Mouse (Mus musculus) embryo, embryonic 10.5 days (tissue): ENCODE data around the gene Gli1.
"Not testable (repeated sequence)": the region's sequence is repeated elsewhere in the genome, so short reads cannot be mapped to it uniquely, and the experiment has no call there.

Source experiments
- DNase-seq: peaks from one replicate; pipeline ENCODE4 v3.0.0-alpha.2; 2015; ENCODE audit warnings: low spot score

Gli1 gene

DNA sequence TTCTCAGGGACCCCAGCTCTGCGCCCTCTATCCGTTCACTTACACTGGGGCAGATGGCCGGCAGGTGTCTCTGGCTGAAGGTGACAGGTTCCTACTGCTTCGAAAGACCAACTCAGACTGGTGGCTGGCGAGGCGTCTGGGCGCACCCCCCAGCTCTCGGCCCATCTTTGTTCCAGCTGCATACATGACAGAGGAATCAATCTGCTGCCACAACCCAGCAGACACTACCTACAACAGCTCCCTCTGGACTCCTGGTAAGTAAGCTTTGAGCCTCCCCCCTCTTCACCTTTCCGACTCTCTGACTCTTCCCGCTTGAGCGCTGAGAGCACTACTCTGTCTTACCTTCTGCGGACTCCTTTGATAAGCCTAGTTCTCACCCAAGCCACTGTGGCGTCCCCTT lies 19.6 kb downstream of the Gli1 start:
- no peak for DNase-seq

DNA sequence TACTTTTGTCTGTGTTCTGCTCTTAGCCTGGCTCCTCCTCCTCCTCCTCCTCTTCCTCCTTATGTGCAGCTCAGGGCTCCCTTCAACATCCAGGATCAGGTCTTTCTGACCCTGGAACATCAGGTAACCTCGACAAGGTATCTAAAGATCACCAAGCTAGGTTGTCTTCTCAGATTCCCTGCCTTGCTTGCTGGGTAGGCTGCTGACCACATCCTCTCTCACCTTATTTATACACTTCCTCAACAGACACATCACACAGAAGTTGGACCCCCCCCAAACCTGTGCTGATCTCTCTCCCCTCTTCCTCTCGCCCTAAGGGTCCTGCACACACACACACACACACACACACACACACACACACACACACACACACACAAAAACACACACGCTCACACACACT lies 20.2 kb downstream of the Gli1 start, which contains the start of gene Arhgap9:
Gene Arhgap9 (plus strand): TSS at position 344 of the 400 bp plus-strand sequence.
- DNase-seq, result no peak

DNA sequence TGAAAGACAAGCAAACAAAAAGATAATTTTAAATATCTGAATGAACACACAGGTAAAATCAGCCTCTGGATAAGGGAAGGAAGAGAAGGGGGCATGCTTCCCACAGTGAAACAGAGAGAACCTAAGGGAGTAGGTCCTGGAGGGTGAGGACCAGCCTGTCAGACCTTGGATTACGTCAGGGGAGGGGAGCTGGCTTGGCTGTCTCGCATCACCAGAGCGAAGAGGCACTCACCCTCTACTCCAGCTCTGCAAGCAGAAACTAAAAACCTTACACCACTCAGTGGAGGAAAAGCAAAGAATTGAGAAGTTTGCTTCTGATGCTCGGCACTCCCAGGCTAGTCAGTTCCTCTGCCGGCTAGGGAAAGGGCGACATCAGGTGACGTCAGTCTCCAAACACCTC lies 21.8 kb downstream of the Gli1 start:
- no peak for DNase-seq

DNA sequence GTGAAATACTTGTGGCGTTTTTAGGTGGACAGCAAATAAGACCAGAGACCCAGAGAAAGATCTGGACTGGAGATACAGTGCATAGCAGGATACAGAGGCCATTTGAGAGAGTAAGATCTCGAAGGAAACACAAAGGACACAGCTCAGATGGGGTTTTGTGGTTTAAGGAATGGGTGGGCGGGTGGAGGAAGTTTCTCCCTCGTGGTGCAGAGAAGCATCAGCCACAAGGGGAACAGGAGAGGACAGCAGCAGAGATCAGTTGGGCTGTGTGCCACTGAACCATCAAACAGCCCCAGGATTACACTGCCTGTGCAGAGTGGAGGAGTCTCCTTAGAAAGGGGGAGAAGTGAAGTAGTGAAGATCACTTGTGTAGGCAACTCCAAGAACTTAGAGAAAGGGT lies 23.8 kb downstream of the Gli1 start:
- no peak for DNase-seq

DNA sequence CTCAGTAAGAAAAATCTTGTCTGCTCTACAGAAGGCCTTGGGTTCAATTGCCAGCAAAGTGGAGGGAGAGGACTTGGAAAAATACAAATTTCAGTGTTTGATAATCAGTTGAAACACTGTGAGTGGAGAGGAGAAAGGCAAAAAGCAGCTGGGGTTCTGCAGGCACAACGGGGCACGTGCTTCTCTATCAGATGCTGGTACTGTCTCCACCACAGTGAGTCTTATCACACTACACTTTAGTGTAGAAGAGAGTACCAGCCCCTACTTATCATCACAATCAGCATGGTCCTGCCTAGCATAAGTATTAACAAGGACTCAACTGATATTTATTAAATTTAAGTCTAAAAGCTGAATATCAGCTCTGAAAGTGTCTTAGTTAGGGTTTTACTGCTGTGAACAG lies 24.5 kb downstream of the Gli1 start:
- DNase-seq, result no peak

DNA sequence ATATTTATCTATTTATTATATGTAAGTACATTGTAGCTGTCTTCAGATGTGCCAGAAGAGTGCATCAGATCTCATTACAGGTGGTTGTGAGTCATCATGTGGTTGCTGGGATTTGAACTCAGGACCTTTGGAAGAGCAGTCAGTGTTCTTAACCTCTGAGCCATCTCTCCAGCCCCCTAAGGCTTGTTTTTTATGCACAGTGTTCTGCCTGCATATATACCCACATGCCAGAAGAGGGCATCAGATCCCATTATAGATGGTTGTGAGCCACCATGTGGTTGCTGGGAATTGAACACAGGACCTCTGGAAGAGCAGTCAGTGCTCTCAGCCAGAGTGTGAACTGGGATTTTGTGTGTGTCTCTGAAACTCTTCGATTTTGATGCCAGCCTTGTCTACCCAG lies 26.8 kb downstream of the Gli1 start:
- not testable (repeated sequence) for DNase-seq

DNA sequence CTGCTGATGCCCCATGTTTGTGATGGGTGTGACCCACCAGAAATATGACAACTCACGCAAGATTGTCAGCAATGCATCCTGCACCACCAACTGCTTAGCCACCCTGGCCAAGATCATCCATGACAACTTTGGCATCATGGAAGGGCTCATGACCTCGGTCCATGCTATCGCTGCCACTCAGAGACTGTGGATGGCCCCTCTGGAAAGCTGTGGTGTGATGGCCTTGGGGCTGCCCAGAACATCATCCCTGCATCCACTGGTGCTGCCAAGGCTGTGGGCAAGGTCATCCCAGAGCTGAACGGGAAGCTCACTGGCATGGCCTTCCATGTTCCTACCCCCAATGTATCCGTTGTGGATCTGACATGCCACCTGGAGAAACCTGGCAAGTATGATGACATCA lies 28.3 kb downstream of the Gli1 start:
- DNase-seq, result not testable (repeated sequence)

DNA sequence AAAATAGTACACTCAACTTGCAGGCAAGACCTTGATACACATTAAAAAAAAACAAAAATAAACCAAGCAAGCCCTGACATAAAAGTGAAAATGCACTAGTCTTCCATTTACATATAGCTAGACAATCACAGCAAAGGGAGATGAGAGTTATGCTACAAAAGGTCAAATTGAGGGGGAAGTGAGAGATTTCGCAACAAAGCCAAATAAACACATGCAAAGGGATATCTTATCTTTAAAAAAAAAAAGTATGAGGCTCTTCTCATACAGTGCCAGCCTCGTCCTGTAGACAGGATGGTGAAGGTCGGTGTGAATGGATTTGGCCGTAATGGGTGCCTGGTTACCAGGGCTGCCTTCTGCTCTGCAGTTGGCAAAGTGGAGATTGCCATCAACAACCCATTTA lies 28.9 kb downstream of the Gli1 start:
- DNase-seq, result no peak

DNA sequence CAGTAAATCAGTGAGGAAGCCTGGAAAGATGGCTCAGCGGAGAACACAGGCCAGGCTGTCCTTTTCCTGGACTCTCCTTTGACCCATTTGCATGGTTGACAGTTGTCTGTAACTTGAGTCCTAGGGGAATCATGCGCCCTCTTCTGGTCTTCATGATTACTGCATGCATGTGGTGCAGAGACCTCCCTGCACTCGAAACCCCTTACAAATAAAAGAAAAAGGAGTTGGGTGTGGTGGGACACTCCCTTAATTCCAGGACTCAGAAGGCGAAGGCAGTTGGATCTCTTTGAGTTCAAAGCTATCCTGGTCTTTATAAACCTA lies 29.5 kb downstream of the Gli1 start:
- peak; percentile 97 for DNase-seq

DNA sequence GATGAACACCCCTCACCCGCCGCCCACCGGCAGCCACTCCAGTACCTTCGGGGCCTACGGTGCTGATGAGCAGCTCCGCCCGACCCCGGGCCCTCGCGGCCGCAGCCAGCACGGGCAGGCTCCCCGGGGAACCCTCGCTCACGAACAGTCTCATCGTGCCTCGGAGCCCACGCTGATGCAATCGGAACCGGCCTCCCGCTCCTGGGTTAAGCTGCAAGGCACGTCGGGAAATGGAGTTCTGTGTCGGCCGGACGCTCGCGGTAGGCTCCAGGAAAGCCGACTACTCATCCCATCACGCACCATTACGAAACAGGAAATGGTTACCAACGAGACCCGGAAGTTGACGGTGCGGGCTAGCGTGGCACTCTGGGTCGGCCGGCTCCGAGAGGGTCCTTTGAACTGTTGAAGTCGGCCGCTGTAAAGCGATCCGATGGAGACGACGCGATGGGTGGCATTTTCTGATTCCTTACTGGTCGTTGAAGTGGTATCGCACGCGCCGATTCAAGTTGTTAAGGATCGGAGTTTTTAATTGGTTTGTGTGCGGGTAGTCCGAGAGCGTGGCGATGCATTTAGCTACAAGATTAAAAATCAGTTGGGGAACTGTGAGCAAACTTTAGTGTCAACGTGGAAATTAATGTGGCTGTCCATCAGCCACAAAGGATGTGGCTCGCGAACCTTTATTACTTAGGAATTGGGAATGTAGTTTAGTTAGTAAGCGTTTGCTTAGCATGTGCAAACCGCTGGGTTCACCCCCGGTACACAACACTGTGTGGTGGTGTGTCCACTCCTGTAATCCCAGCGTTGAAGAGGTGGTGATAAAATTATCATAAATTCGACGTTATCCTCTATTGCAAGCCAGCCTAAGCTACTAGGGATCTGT lies 30.1 kb downstream of the Gli1 start, which contains the start of gene Mars:
Gene Mars (minus strand): TSS at position 311 of the 880 bp plus-strand sequence.
- DNase-seq, result peak; percentile 98

DNA sequence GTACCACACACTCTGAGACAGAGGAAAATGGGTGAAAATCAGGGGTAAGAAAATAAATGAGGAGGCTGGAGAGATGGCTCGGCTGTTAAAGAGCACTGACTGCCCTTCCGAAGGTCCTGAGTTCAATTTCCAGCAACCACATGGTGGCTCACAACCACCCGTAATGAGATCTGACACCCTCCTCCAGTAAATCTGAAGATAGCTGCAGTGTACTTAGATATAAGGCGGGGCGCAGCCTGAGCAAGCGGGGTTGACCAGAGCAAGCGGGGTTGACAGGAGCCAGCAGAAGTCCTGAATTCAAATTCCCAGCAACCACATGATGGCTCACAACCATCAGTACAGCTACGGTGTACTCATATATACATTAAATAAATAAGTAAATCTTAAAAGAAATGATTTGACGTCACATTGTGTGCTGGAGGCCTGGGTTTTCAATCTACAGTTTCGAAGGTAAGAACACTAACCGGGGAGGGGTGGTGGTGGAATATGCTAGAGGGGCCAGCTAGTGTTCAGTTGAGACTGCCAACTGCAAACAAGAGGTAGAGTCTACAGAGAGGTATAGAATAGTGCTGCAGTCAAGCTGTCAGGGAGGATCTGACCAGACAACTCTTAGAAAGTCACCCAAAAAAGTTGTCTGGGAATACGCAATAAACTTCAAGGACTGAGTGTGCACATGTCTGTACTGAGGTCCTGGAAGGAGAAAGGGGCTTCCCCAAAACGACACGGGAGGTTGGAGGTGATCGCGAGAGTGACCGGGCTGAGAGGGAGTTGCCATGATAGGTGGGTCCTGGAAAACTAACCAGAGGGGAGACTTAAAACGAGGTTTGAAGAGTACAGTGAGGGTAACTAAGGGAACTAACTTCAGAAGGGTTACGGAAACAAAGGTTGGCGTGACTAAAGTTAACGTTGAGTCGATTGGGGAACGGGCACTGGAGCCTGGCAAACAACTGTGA lies 31.0 kb downstream of the Gli1 start:
- DNase-seq, result peak; percentile 78

DNA sequence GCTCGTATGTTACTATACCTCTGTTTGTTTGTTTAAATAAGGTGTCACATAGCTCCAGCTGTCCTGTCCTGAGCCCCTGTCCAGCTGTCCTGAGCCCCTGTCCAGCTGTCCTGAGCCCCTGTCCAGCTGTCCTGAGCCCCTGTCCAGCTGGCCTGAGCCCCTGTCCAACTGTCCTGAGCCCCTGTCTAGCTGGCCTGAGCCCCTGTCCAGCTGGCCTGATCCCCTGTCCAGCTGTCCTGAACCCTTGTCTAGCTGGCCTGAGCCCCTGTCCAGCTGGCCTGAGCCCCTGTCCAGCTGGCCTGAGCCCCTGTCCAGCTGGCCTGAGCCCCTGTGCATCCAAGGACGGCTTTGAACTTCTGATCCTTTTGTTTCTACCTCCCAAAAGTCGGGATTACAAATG lies 32.6 kb downstream of the Gli1 start:
- DNase-seq, result not testable (repeated sequence)

DNA sequence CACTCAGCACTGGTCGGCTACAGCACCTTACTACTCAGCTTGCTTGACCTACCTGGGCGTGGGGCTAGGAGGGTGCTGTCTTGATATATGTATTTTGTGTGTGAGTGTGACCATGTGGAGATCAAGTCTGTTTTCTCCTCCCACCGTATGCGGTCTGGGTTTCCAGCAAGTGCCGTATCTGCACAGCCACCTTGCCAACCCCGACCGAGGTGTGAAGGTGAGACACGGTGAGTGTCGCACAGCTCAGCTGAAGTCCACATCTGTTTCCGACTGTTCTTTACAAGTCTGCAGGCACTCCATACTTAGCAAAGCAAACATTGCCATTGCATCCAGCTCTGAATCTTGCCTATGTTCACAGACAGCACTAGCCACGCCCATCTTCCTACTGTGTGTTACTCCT lies 38.6 kb downstream of the Gli1 start:
- no peak for DNase-seq

DNA sequence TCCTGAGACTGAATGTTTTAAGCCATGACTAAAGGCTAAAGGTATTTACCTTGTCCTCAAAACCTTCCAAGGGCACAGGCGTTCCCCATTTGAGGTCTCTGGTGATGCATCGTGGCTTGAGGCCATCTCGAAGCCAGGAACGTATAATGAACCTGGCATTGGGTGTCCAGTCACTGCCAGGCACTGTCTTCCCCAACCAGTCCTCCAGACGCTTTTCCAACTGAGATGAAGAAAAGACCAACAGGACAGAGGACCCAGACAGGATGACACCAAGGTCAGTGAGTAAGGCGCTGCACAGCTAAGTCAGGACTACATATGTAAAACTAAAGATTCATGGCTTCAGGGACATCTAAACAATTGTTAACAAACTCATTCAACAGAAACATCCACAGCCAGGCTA lies 41.4 kb downstream of the Gli1 start:
- DNase-seq, result no peak

DNA sequence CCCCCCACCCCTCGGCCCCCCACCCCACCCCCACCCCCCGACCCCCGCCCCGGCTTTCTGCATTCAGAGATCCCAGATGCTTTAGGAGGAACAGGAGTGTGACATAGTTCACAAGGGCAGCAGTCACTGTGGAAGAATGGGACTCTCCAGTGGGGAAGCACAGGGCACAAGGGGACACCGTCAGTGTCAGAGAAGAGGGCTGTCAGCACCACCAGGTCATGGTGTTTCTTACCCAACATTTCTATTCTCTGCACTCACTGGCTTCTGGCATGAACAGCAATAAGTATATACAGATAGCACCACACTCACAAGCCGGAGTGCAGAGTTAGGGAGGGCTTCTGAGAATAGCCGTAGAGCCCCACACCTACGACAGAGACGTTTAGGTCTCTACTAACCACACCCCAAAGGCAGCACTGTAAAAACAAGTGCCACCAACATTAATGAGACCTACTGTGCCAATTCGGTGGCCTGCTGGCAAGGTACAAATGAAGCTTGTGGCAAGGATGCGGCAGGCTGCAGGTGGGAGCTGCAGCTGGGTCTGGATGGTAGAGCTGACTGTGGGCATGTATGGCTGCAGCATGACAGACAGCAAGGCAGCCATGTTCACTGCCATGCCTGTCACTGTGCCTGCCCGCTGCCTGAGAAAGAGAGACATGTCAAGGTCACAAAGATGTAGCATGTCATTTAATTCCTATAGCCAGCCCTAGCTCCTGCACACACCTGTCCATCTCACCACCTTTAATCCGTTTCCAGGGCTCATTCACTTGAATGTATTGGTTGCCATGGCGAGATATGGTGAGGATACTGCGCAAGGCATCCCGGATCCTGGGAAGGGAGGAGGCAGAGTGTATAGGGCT lies 44.5 kb downstream of the Gli1 start:
- DNase-seq, result no peak

DNA sequence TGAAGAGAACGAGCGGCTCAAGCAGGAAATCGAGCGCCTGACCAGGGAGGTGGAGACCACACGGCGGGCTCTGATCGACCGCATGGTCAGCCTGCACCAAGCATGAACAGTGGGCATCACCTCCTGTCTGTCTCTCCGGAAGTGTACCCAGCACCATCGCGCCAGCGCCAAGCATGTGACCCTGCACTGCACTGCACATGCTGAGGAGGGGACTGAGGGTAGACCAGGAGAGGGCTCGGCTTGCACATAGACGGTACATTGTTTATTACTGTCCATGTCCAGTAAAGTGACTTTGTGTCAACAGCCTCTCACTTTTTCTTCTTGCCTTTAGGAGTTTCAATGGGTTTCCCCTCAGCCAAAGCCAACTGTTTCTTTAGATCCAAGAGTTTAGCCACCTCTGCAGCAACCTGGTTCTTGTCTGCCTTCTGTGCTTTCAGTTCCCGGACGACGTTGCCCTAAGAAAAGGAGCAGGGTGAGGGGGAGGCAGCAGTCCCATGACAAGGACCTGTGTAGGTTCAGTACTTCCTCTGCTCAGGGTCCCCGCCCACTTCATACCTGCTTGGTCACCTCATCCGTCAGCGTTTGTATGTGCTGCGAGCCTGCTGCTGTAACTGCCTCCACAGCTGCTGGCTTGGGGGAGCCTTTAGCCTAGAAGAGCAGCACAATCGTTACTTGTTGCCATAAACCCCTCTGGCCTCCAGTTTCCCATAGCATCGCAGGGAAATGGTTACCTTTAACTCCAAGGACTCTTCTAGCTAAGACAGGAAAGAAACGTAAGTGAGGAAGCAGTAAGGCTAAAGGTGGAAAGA lies 45.6 kb downstream of the Gli1 start:
- DNase-seq, result no peak

DNA sequence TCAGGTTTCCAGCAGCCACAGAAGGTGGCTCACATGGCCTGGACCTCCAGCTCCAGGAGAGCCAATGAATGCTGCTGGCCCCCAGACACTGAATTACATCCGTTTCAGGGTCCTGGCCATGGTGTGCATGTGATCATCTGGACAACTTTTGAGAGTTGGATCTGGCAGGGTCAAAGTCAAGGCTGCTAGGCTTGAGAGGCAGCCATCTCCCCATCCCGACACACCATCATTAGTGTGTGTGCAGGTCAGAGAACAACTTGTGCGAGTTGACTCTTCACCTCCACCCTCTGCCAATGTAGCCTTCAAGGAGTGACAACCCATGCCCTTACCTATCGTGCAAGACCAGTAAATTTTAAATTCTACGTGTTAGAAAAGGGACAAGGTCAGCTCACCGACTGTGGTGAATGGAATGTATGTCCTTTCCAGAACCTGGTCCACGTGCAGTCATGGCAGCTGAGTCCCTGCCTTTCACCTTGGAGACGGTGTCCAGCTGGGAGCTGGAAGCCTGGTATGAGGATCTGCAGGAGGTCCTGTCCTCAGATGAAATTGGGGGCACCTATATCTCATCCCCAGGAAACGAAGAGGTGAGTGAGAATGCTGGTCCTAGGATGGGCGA lies 46.8 kb downstream of the Gli1 start:
- DNase-seq, result no peak

DNA sequence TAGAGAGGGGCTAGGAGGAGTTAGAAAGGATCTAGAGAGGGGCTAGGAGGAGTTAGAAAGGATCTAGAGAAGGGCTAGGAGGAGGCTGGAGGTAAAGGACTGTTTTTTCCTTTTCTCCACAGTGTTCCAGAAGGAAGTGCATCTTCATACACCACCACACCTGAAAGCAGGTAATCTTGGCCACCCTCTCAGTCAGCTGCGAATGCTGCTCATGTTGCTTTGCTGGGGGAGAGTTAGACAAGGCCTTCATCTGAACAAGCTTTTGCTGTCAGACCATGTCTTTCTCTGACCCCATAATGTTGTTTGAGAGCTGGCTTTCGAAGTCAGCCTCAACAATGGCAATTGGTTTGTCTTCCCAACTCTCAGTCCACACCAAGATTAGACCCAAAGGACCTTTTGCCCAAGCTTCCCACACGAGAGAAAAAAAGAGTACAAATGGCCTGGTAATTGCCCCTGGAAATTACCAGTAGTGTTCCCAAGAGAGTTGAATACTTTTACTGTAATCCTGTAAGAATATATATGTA lies 48.1 kb downstream of the Gli1 start:
- DNase-seq, result no peak

DNA sequence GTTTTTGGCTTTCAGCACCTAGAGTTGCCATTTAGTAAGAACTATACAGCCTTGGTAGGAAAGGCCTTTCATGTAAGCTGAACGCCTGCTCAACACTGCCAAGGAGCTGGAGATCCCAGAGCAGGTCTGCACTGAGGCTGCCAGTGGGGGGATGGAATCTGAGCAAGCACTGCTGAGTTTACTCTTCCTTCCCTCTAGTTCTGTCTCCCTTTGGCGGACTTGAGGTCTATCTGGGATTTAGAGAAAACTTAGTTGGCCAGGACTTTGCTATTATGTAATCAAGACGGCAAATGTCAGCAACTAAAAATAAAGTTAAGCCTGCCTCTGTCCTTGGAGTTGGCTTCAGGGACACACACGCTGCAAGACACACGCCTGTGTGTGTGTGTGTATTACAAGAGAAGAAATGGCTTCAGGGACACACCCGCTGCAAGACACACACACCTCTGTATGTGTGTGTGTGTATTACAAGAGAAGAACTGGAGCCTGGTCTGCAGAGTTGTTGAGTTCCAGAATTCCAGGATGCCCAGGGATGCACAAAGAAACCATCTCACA lies 48.7 kb downstream of the Gli1 start:
- DNase-seq, result no peak
